Mouse (Mus musculus): ENCODE measurements around the gene Lmo7.

DNA sequence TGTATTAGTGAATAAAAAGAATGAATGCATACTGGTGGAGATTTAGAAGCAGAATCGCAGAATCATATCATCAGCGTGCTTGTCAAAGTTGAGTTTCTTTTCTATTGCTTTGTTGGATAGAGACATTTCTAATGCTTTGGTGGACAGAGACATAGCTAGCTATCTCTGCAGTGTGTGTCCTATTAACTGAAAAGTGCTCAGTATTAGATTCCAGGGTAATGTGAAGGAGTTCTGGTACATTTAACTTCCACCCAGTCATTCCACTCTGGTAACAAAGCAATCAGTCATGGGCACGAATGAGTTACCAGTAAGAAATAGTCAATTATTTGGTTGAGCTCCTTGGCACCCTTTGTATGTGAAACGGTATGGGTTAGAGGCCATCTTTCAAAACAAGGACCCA is 76.8 kb downstream of the Lmo7 start:
- TF ChIP-seq POLR2A (IDR thresholded peaks at IDR 0.05; ENCODE audit: borderline replicate concordance, extremely low read depth, low read depth, low read length), result no peak
- TF ChIP-seq CTCF (IDR thresholded peaks at IDR 0.05; ENCODE audit: insufficient read depth, low read length), result no peak
